Mouse (Mus musculus) CH12.LX (cell line): ENCODE data around the gene Clic4. TPM values are rescaled to one million over a fixed set of nuclear protein-coding genes. Genes with fewer than 3 reads are reported as not detected.

Source experiments
- DNase-seq: peaks from one replicate; pipeline ENCODE4 v3.0.0-alpha.2; 2013; ENCODE audit errors: extremely low read depth
- H3K27ac ChIP-seq: 2 replicates; pipeline ENCODE4 v1.5.1; 2012; ENCODE audit warnings: low read depth, mild to moderate bottlenecking, control low read depth, moderate library complexity; ENCODE audit not compliant: insufficient read depth
- H3K27me3 ChIP-seq: replicated peaks from 2 replicates; pipeline ENCODE3; 2012; ENCODE audit warnings: inconsistent platforms
- H3K36me3 ChIP-seq, 2 experiments: replicated peaks in 1 of 2; 2 replicates each; pipeline versions ENCODE3 to v1.6.1; 2012; ENCODE audit warnings: inconsistent platforms in 1 of 2, low read length in 1 of 2, mild to moderate bottlenecking in 1 of 2, mixed read lengths in 1 of 2, moderate library complexity in 1 of 2; ENCODE audit not compliant: control insufficient read depth in 1 of 2, insufficient read depth in 1 of 2
- H3K4me1 ChIP-seq, 2 experiments: 2 replicates each; pipeline ENCODE4 v1.6.1; 2012; ENCODE audit warnings: inconsistent platforms in 1 of 2, moderate library complexity in 1 of 2; ENCODE audit not compliant: insufficient read depth in 2 of 2, control insufficient read depth in 1 of 2
- H3K4me2 ChIP-seq: 2 replicates; pipeline ENCODE4 v1.6.1; 2012; ENCODE audit warnings: low read depth, mild to moderate bottlenecking, control low read depth; ENCODE audit not compliant: poor library complexity, insufficient read depth, severe bottlenecking
- H3K4me3 ChIP-seq, 3 experiments: fragments of 150-350 bp in 1 of 3; sonication (generic) in 1 of 3; replicated peaks in 1 of 3; 2 replicates each; pipeline versions ENCODE3 to v1.5.1; 2011 to 2012; ENCODE audit warnings: low read depth in 2 of 3, low read length in 2 of 3, mild to moderate bottlenecking in 2 of 3, moderate library complexity in 2 of 3, control low read depth in 1 of 3, improper control_type of control experiment in 1 of 3, inconsistent platforms in 1 of 3, mixed read lengths in 1 of 3; ENCODE audit not compliant: poor library complexity in 1 of 3
- H3K79me2 ChIP-seq: replicated peaks from 2 replicates; pipeline ENCODE4 v1.6.1; 2012; ENCODE audit warnings: mild to moderate bottlenecking, moderate library complexity; ENCODE audit not compliant: control insufficient read depth, poor library complexity, insufficient read depth, severe bottlenecking; ENCODE audit errors: extremely low read depth
- H3K9ac ChIP-seq: 2 replicates; pipeline ENCODE4 v1.6.1; 2012; ENCODE audit warnings: low read depth, mild to moderate bottlenecking, control low read depth, moderate library complexity; ENCODE audit not compliant: insufficient read depth
- H3K9me3 ChIP-seq: replicated peaks from 2 replicates; pipeline ENCODE3; 2012; ENCODE audit warnings: low read length, inconsistent platforms, mixed read lengths
- BHLHE40 ChIP-seq: IDR thresholded peaks from 2 replicates; pipeline ENCODE4 v1.6.1; 2011; ENCODE audit warnings: mild to moderate bottlenecking, low read depth, low read length, improper control_type of control experiment
- ELF1 ChIP-seq: IDR thresholded peaks from 2 replicates; pipeline ENCODE4 v1.6.1; 2014; ENCODE audit warnings: low read depth, mild to moderate bottlenecking, inconsistent platforms, low read length, improper control_type of control experiment
- EP300 ChIP-seq: IDR thresholded peaks from 2 replicates; pipeline ENCODE4 v1.6.1; 2011; ENCODE audit warnings: low read length, improper control_type of control experiment
- GABPA ChIP-seq: IDR thresholded peaks from 2 replicates; pipeline ENCODE4 v1.6.1; 2012; ENCODE audit warnings: low read depth, low read length, improper control_type of control experiment, inconsistent platforms; ENCODE audit not compliant: insufficient replicate concordance
- HCFC1 ChIP-seq: IDR thresholded peaks from 2 replicates; pipeline ENCODE4 v1.6.1; 2012; ENCODE audit warnings: low read depth, mild to moderate bottlenecking, inconsistent platforms, low read length, improper control_type of control experiment
- JUN ChIP-seq: IDR thresholded peaks from 2 replicates; pipeline ENCODE4 v1.6.1; 2011; ENCODE audit warnings: low read depth, mild to moderate bottlenecking, low read length, improper control_type of control experiment, moderate library complexity; ENCODE audit not compliant: insufficient read depth
- MAFK ChIP-seq: IDR thresholded peaks from 2 replicates; pipeline ENCODE4 v1.6.1; 2011; ENCODE audit warnings: low read length, improper control_type of control experiment; ENCODE audit not compliant: insufficient replicate concordance
- MAZ ChIP-seq: IDR thresholded peaks from 2 replicates; pipeline ENCODE4 v1.6.1; 2012; ENCODE audit warnings: low read depth, mild to moderate bottlenecking, inconsistent platforms, low read length, improper control_type of control experiment, moderate library complexity
- MXI1 ChIP-seq: IDR thresholded peaks from 2 replicates; pipeline ENCODE4 v1.6.1; 2011; ENCODE audit warnings: mild to moderate bottlenecking, low read depth, low read length, improper control_type of control experiment
- NELFE ChIP-seq: IDR thresholded peaks from 2 replicates; pipeline ENCODE4 v1.6.1; 2011; ENCODE audit warnings: low read depth, low read length, improper control_type of control experiment
- NRF1 ChIP-seq: IDR thresholded peaks from 2 replicates; pipeline ENCODE4 v1.6.1; 2014; ENCODE audit warnings: low read depth, mild to moderate bottlenecking, inconsistent platforms, low read length, improper control_type of control experiment, moderate library complexity
- PAX5 ChIP-seq: IDR thresholded peaks from 2 replicates; pipeline ENCODE4 v1.6.1; 2012; ENCODE audit warnings: low read length, inconsistent platforms, mixed read lengths
- POLR2A ChIP-seq: IDR thresholded peaks from 2 replicates; pipeline ENCODE4 v1.6.1; 2011; ENCODE audit warnings: low read depth, mild to moderate bottlenecking, improper control_type of control experiment, low read length
- POLR2AphosphoS2 ChIP-seq: IDR thresholded peaks from 2 replicates; pipeline ENCODE4 v1.6.1; 2011; ENCODE audit warnings: low read depth, low read length, improper control_type of control experiment
- RAD21 ChIP-seq: IDR thresholded peaks from 2 replicates; pipeline ENCODE4 v1.6.1; 2011; ENCODE audit warnings: low read depth, mild to moderate bottlenecking, low read length, improper control_type of control experiment, moderate library complexity
- RCOR1 ChIP-seq: conservative IDR thresholded peaks from 2 replicates; pipeline ENCODE4 v1.6.1; 2012; ENCODE audit warnings: low read depth, mild to moderate bottlenecking, inconsistent platforms, low read length, improper control_type of control experiment
- SIN3A ChIP-seq: IDR thresholded peaks from 2 replicates; pipeline ENCODE4 v1.6.1; 2012; ENCODE audit warnings: low read length, improper control_type of control experiment, inconsistent platforms
- TBP ChIP-seq: conservative IDR thresholded peaks from 2 replicates; pipeline ENCODE4 v1.6.1; 2011; ENCODE audit warnings: low read depth, low read length, improper control_type of control experiment
- TCF12 ChIP-seq: IDR thresholded peaks from 2 replicates; pipeline ENCODE4 v1.6.1; 2014; ENCODE audit warnings: low read depth, mild to moderate bottlenecking, inconsistent platforms, low read length, improper control_type of control experiment
- UBTF ChIP-seq: IDR thresholded peaks from 2 replicates; pipeline ENCODE4 v1.6.1; 2012; ENCODE audit warnings: low read depth, mild to moderate bottlenecking, inconsistent platforms, low read length, improper control_type of control experiment, moderate library complexity
- ZC3H11A ChIP-seq: IDR thresholded peaks from 2 replicates; pipeline ENCODE4 v1.6.1; 2012; ENCODE audit warnings: low read depth, mild to moderate bottlenecking, inconsistent platforms, low read length, improper control_type of control experiment
- ZKSCAN1 ChIP-seq: IDR thresholded peaks from 2 replicates; pipeline ENCODE4 v1.6.1; 2012; ENCODE audit warnings: low read depth, inconsistent platforms, low read length, improper control_type of control experiment, borderline replicate concordance
- ZMIZ1 ChIP-seq: IDR thresholded peaks from 2 replicates; pipeline ENCODE4 v1.6.1; 2012; ENCODE audit warnings: low read depth, mild to moderate bottlenecking, inconsistent platforms, low read length, improper control_type of control experiment
- ZNF384 ChIP-seq: IDR thresholded peaks from 2 replicates; pipeline ENCODE4 v1.6.1; 2012; ENCODE audit warnings: low read depth, low read length, improper control_type of control experiment, inconsistent platforms
- dilution Hi-C: fragments of 300-500 bp; cut with MboI; formaldehyde crosslinking; loops from 2 replicates; pipeline ENCODE4 v1.14.3; 2020; ENCODE audit warnings: low sequenced_read_pairs; ENCODE audit not compliant: extremely low pct_unique_long_range_greater_than_20kb, extremely low pct_ligation_motif_present
- in situ Hi-C: fragments of 300-500 bp; cut with MboI; formaldehyde crosslinking; loops from 3 replicates; pipeline ENCODE4 v1.14.3; 2019; ENCODE audit warnings: low sequenced_read_pairs, low pct_ligation_motif_present, low pct_unique_long_range_greater_than_20kb, mixed read lengths
- polyA plus RNA-seq: library from polyadenylated mRNA; unstranded; fragments of >175 nt; gene quantifications from 2 replicates; pipeline ENCODE4 v1.2.1, GENCODE M21; 2012; ENCODE audit warnings: low read depth; ENCODE audit not compliant: insufficient read length
- total RNA-seq, 2 experiments: library from RNA; depleted of rRNA; stranded (reverse); fragments of 300-350 nt in 1 of 2; fragments of >200 nt in 1 of 2; gene quantifications; 2 replicates each; pipeline ENCODE4 v1.2.3; 2012 to 2014

Gene Clic4
- total and polyA plus RNA-seq, 3 experiments, result 154 to 214 (median 199) TPM

GRCm38 (mm10) chr4:135258521-135258920 lies 14.1 kb downstream of the Clic4 start:
- Histone ChIP-seq H3K27me3 (no peaks in the 10 kb centered on the region), H3K36me3 (peaks cover 42 to 77% of the 10 kb centered on the region in 2 experiments), H3K79me2 (peaks cover 88% of the 10 kb centered on the region), H3K4me2 (no peak overlapping the region), H3K27ac (no peak overlapping the region), H3K9me3 (peaks cover 4% of the 10 kb centered on the region), H3K4me3 (no peak overlapping the region), H3K9ac (no peak overlapping the region), H3K4me1 (peaks cover 8 to 77% of the 10 kb centered on the region in 2 experiments)
- in situ Hi-C loops, result no loop called here
- DNase-seq, result no peak
- dilution Hi-C loops, result no loop called here
- TF ChIP-seq UBTF (no peak), JUN (no peak), ZNF384 (no peak), RAD21 (no peak), BHLHE40 (no peak), MAZ (no peak), EP300 (no peak), POLR2AphosphoS2 (no peak), SIN3A (no peak), POLR2A (no peak), PAX5 (no peak)

- H3K4me2 ChIP-seq, result no peak overlapping the region
- H3K9ac ChIP-seq, result no peak overlapping the region
- dilution Hi-C loops, result no loop called here
- H3K36me3 ChIP-seq, result peaks cover 46 to 78% of the 10 kb centered on the region in 2 experiments
- H3K27me3 ChIP-seq, result no peaks in the 10 kb centered on the region
- H3K4me1 ChIP-seq, result peaks cover 8 to 81% of the 10 kb centered on the region in 2 experiments
- peaks cover 7% of the 10 kb centered on the region for H3K9me3 ChIP-seq
- no peak for DNase-seq
- TF ChIP-seq ZMIZ1, result no peak
- TF ChIP-seq ZKSCAN1, result no peak
- no peak for TF ChIP-seq ELF1
- no peak for TF ChIP-seq RAD21
- no peak for TF ChIP-seq JUN
- no peak for TF ChIP-seq GABPA
- TF ChIP-seq SIN3A, result no peak
- no peak for TF ChIP-seq MAFK
- TF ChIP-seq ZNF384, result no peak
- no peak for TF ChIP-seq NRF1
- TF ChIP-seq POLR2AphosphoS2, result no peak
- TF ChIP-seq HCFC1, result no peak
- no peak for TF ChIP-seq TBP
- no peak for TF ChIP-seq TCF12
- TF ChIP-seq ZC3H11A, result no peak
- TF ChIP-seq RCOR1, result no peak
- TF ChIP-seq POLR2A, result no peak
- no peak for TF ChIP-seq NELFE
- no peak for TF ChIP-seq EP300
- no peak for TF ChIP-seq MXI1
- in situ Hi-C loops, result no loop called here
- H3K79me2 ChIP-seq, result peaks cover 92% of the 10 kb centered on the region
- H3K27ac ChIP-seq, result no peak overlapping the region; the same call in 1 of the 2 replicates
- no peak overlapping the region for H3K4me3 ChIP-seq
Observed at GRCm38 (mm10) chr4:135257881-135258476, 14.6 kb downstream of the Clic4 start.
